Mouse (Mus musculus): ENCODE data around the gene Cd101.

GRCm38 (mm10) chr3:101007112-101007782 is 22.1 kb downstream of the Cd101 start:
- no peak for TF ChIP-seq CHD2 (IDR thresholded peaks at IDR 0.05; ENCODE audit: low read depth, low read length)
- no peak for TF ChIP-seq ZNF384 (IDR thresholded peaks at IDR 0.05; ENCODE audit: low read depth, low read length)
- TF ChIP-seq ZC3H11A (IDR thresholded peaks at IDR 0.05; ENCODE audit: borderline replicate concordance, low read depth, low read length): no peak
- no peak for TF ChIP-seq MAFK (IDR thresholded peaks at IDR 0.05; ENCODE audit: insufficient read depth, low read depth, low read length)

All from ES-E14 (cell line).